Mouse (Mus musculus): Measurements from ENCODE around the gene Vmn1r218. TPM values are rescaled to one million over a fixed set of nuclear protein-coding genes. Genes with fewer than 3 reads are reported as not detected.
"Not testable (repeated sequence)": the region's sequence is repeated elsewhere in the genome, so short reads cannot be mapped to it uniquely, and the experiment has no call there.

Gene Vmn1r218
- polyA plus RNA-seq (2015; fragmentation: Nextera tagmentation; extraction: Ambion mirVana): not detected in 2 replicates

DNA sequence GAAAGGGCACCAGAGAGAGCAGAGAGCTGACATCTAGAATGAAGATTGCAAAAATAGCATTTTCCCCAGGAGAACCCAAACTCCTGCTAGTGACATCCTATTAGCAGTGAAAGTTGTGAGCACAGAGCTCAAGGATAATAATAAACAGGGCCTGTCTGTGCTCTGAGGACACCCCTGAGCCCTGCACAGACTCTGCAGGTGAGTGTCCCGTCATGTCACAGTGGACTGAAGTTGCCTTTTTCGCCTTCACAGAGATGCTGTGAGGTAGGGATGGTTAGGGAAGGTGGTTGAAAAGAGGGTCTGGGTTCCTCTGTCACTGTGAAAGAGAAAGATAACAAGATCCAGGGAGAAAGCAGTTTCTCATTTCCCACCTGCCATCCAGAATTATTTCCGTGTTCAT is at the start of gene Vmn1r218:
TSS of gene Vmn1r218 (plus strand) at position 57 of the 400 bp plus-strand sequence.
- no peak for DNase-seq (ENCODE audit: low spot score)

DNA sequence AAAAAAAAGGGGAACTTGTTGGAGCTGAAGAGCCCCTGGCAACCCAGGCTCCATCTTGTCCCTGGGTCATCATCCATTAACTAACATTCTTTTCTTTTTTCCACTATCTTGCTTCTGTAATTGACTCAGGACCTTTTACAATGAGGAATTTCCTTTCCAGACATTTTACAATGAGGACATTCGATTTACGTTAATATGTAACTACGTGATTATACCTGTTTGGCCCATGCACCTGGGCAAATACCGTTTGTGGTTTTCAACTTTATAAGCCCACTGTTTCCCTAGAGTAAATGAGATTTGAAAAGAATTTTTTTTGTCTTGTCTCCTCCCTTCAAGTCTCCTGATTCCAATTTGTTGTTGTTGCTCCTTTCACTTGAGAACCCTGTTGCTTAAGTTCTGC is 38.6 kb upstream of the Vmn1r218 start:
- no peak for DNase-seq (ENCODE audit: low spot score)

DNA sequence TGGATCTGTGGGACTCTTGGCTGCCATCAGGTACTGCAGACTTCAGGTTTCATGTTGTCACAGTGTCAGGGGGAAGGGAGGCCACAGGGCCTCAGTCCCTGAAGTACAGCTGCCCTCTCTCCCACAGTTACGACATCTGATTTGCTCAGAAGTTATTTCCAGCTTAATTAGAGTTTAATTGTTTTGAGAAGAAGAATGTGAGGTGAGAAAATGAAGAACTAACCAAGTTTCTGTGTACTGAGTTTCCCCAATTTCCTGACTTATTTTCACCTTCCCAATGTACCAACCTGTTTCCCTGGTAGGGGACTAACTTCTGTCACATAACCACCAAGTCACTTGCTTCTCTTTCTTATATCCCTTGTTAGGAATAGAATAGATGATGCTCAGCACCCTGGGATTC is 14.8 kb upstream of the Vmn1r218 start, which contains the start of gene Vmn1r217:
TSS of gene Vmn1r217 (minus strand) at position 101 of the 400 bp plus-strand sequence.
- DNase-seq (ENCODE audit: low spot score): not testable (repeated sequence)

DNA sequence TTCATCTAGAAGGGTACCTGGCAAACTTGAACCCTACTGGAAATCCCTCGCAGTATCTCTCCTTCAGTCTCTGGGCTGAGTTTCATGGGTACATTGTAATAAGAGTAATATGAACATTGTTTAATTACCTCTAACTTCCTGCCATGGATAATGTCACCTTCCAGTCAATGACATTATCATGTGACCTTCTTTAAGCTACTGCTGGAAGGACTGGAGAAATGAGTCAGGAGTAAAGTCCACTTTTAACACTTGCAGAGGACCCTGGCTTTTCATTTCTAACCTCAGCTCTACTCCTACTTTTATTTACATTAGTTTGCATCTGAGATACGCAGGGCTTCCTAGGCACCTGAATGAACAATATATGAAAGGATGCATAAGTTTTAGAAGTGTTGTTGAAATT is 12.3 kb upstream of the Vmn1r218 start:
- no peak for DNase-seq (ENCODE audit: low spot score)

DNA sequence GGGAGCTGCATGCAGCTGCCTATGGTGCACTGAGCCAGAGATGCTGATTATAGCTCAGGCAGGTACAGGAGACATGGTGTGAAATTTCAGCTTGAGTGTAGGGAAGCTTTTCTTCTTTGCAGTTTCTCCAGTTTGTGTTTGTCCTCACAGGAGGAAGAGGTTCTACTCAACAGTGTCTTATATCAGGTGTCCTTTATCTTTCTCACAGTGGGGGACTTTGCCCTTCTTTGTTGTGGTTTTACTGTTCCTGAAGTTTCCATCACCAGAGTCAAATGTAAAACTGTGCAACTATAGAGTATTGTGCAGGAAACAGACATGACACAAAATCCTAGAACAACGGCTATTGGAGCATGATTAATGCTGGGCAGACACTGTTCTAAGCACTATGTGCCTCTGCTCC is 546 bp downstream of the Vmn1r218 start:
- DNase-seq (ENCODE audit: low spot score): no peak

DNA sequence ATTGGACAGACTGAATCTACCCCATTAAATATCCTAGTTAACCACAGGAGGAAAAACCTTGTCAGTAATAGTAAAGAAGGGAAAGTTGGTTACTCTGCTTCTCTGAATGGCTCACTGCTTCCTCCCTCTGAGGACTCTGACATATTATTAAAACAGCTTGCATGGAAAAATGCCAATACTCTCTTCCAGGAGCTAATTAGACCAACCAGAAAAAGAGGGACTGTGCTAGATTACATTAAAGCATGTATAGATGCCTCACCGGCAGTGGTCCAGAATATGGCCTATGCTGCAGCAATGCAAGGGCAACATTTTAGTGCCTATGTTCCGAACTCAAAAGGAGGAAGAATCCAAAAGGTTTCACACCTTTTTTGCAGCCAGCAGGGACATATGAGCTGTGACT is 5.9 kb downstream of the Vmn1r218 start:
- DNase-seq (ENCODE audit: low spot score): no peak

DNA sequence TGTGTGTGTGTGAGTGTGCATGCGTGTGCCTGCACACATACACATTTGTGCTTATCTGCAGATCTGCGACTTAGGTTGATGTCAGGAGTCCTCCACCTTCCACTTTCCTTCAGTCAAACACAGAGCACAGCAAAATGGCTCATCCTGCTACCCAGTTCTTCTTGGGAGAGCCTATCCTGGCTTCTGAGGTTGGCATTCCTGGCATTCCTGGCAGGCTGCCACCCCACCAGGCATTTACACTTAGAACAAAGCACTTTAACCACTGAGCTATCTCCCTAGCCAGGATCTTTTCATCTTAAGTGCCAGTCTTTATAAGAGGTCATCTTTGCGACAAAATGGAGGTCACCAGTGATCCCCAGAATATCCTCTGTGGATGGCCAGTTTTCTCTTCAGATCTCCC is 24.9 kb downstream of the Vmn1r218 start:
- no peak for DNase-seq (ENCODE audit: low spot score)

DNA sequence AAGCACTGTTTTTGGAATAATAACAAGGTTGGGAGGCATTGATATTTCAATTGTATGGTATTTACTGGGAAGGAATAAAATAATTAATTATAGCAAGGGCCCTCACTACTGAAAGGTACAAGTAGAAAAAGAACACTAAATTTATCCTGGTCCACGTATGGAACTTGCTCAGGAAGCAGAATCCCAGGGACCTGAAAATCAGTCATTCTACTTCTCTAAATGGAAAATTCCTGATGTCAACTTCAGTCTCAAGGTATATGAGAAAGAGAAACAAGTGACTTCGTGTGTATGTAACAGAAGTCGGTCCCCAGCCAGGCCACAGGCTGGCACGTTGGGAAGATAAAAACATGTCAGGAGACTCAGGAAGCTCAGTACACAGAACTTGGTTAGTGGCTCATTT is 26.1 kb downstream of the Vmn1r218 start, which contains the start of gene Vmn1r219:
TSS of gene Vmn1r219 (plus strand) at position 301 of the 400 bp plus-strand sequence.
- DNase-seq (ENCODE audit: low spot score): no peak

DNA sequence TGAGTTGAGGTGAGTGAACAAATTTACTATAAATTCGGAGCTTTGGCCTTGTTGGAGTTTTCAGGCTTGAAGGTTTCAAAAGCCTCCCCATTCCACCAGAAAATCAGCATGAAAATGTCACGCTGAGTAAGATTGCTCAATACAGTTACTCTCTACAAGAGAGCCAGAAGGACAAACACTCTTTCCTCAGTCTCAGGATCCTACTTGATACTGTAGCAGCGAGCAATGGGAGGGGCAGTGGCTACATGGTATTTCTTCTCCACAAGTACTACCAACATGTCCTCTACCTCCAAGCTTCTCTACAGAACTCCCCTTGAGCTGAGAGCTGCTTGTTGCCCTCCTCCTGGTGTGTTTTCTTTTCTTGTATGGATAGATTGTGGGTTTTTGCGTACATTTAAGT is 33.5 kb downstream of the Vmn1r218 start:
- DNase-seq (ENCODE audit: low spot score): not testable (repeated sequence)

DNA sequence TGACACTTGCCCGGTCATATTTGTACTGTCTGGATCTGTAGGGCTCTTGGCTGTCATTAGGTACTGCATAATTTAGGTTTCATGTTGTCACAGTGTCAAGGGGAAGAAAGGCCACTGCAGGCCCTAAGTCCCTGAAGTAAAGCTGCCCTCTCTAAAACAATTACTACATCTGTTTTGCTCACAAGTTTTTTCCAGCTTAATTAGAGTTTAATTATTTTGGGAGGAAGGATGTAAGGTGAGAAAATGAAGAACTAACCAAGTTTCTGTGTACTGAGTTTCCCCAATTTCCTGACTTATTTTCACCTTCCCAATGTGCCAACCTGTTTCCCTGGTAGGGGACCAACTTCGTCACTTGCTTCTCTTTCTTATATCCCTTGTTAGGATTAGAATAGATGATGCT is 54.9 kb downstream of the Vmn1r218 start, which contains the start of gene Vmn1r220:
TSS of gene Vmn1r220 (minus strand) at position 101 of the 400 bp plus-strand sequence.
- DNase-seq (ENCODE audit: low spot score): no peak

Other genes with a start within 250 kb of the Vmn1r218 start
- not detected in 2 replicates for gene Vmn1r212, start 248.9 kb upstream of the Vmn1r218 start, polyA plus RNA-seq (2015; fragmentation: Nextera tagmentation; extraction: Ambion mirVana)
- gene Vmn1r213, start 125.5 kb upstream of the Vmn1r218 start, polyA plus RNA-seq (2015; fragmentation: Nextera tagmentation; extraction: Ambion mirVana): not detected in 2 replicates
- not detected in 2 replicates for gene Vmn1r214, start 102.7 kb upstream of the Vmn1r218 start, polyA plus RNA-seq (2015; fragmentation: Nextera tagmentation; extraction: Ambion mirVana)
- not detected in 2 replicates for gene Vmn1r215, start 65.1 kb upstream of the Vmn1r218 start, polyA plus RNA-seq (2015; fragmentation: Nextera tagmentation; extraction: Ambion mirVana)
- gene Vmn1r217, start 14.9 kb upstream of the Vmn1r218 start, polyA plus RNA-seq (2015; fragmentation: Nextera tagmentation; extraction: Ambion mirVana): not detected in 2 replicates
- gene Vmn1r219, start 26.2 kb downstream of the Vmn1r218 start, polyA plus RNA-seq (2015; fragmentation: Nextera tagmentation; extraction: Ambion mirVana): not detected in 2 replicates
- not detected in 2 replicates for gene Vmn1r220, start 54.8 kb downstream of the Vmn1r218 start, polyA plus RNA-seq (2015; fragmentation: Nextera tagmentation; extraction: Ambion mirVana)
- not detected in 2 replicates for gene Vmn1r221, start 81.0 kb downstream of the Vmn1r218 start, polyA plus RNA-seq (2015; fragmentation: Nextera tagmentation; extraction: Ambion mirVana)
- gene Vmn1r222, start 102.8 kb downstream of the Vmn1r218 start, polyA plus RNA-seq (2015; fragmentation: Nextera tagmentation; extraction: Ambion mirVana): not detected in 2 replicates
- gene Vmn1r223, start 114.0 kb downstream of the Vmn1r218 start, polyA plus RNA-seq (2015; fragmentation: Nextera tagmentation; extraction: Ambion mirVana): not detected in 2 replicates
- 33.0 and 34.5 TPM in 2 replicates for gene Zfp322a, start 236.1 kb downstream of the Vmn1r218 start, polyA plus RNA-seq (2015; fragmentation: Nextera tagmentation; extraction: Ambion mirVana)